Mouse (Mus musculus) embryo, embryonic 10.5 days (tissue): ENCODE results near the gene Nploc4.
"Not testable (repeated sequence)": the region's sequence is repeated elsewhere in the genome, so short reads cannot be mapped to it uniquely, and the experiment has no call there.

Source experiments
- DNase-seq: peaks from one replicate; pipeline ENCODE4 v3.0.0-alpha.2; 2015; ENCODE audit warnings: low spot score

The Nploc4 gene

DNA sequence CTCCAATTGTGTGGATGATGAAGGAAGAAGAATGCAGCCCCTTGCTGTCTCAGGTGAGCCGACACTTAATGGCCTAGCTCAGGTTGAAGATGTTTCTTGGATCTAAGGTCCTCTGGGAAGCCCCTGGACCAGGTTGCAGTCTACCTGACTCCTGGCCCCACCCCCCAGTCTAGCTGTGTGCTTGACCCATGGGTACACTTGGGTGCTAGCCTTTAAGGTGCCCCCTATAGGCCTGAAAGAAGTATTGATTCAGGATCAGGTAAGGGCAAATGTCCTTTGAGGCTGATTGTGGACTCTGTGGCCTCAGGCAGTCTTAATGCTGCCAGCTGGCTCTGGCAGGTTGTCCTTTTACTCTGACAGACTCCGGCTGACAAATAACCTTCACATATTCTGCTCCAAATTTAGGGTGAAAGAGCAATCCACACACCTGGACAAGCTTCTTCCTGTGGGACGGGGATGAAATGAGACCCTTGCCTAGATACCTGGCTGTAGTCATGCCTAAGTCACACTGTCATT, 5.3 kb upstream of the Nploc4 start:
- DNase-seq: no peak

- DNase-seq: no peak
Measured at GRCm38 (mm10) chr11:120442344-120442743, 4.8 kb upstream of the Nploc4 start, which contains the start of gene Tspan10. Gene Tspan10 (plus strand): TSS chr11:120442644.

DNA sequence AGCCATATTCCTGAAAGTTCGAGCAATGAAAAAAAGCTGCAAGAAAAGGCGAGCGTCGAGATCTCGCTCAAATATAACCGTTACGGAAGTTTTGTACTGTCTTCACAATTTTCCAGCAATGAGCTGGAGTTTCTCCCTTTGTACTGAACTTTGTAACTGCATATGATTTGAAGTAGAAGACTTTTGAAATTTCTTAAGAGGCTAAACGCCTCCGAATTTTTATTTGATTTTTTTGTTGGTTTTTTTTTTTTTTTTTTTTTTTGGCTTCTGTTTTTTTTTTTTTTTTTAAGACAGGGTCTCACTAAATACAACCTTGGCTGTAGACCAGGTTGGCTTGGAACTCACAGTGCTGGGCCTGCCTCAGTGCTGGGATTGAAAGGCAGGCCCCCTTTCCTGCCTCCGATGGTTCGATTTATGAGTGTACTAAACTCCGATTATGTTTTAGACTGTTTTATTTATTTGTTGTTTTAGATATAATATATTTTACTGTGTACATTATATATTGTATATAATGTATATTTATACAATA, 413 bp upstream of the Nploc4 start:
- no peak for DNase-seq

- DNase-seq: no peak
Measured at GRCm38 (mm10) chr11:120426727-120427126, 10.8 kb downstream of the Nploc4 start.

DNA sequence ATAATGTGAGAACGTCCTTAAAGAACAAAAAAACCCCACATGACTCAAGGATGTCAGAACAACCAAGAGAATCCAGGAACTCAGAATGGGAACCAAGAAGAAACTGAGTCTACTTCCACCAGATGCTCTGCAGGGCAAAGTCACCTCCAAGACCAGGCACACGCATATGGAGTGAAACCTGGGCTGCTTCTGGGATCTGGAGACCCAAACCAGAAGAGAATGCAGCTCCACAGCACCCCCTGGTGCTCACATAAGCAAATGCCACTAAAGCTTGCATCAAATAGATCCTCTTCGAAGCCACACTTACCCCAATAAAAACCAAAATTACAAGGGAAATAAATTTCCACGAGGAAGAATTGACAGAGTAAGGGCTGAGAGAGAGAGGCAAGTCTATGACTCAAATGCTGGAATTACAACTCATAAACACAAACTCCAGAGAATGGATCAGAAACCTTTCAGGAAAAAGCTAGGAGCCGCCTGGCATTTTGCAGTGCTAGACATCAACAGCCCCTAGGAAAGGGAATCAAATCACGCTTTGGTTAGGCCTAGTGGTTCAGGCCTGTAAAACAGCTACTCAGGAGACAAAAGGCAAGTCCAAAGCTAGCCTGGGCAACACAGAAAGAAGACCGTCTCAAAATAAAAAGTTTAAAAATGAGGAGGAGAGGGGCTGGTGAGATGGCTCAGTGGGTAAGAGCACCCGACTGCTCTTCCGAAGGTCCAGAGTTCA, 13.8 kb downstream of the Nploc4 start:
- peak; percentile 83 for DNase-seq

GRCm38 (mm10) chr11:120422651-120423568, 14.6 kb downstream of the Nploc4 start:
- DNase-seq: no peak

DNA sequence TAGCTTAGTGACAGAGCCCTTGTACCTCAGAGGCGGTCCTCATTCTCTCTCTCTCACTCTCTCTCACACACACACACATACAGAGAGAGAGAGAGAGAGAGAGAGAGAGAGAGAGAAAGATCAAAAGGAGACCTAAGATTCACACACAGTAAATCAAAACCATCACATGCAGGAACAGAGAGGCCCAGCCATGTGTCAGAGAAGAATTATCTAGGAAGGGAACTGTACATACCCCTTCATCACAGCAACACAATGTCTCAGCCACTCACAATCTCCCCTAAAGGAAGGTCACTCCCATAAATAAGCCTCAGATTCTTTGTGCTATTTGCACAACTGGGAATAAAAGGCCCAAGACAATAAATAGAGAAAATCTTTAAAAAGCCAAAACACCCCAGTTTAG, 18.9 kb downstream of the Nploc4 start:
- no peak for DNase-seq

- DNase-seq: no peak
Measured at GRCm38 (mm10) chr11:120417852-120418251, 19.7 kb downstream of the Nploc4 start.

- DNase-seq: not testable (repeated sequence)
Measured at GRCm38 (mm10) chr11:120413621-120414020, 23.9 kb downstream of the Nploc4 start.

GRCm38 (mm10) chr11:120406445-120406844, 31.1 kb downstream of the Nploc4 start:
- DNase-seq: no peak

DNA sequence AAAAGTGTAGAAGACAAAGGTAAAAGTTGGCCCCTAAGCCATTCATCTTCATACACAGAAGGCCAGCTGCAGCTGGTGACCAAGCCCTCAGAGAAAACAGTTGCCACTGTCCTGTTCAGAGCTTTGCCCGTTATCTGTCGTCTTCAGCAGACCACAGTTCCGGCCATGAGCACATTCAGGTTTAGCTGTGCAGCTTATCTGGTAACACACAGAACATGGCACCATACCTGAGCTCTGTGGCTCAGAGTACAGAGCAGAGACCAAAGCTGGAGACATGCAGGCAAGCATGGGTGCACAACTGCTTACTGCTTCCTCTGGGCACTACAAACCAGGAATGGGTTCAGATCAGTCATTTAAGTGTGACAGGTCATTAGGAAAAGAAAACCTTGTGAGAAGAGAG, 31.6 kb downstream of the Nploc4 start:
- DNase-seq: no peak

- no peak for DNase-seq
Measured at GRCm38 (mm10) chr11:120404814-120405213, 32.7 kb downstream of the Nploc4 start.

DNA sequence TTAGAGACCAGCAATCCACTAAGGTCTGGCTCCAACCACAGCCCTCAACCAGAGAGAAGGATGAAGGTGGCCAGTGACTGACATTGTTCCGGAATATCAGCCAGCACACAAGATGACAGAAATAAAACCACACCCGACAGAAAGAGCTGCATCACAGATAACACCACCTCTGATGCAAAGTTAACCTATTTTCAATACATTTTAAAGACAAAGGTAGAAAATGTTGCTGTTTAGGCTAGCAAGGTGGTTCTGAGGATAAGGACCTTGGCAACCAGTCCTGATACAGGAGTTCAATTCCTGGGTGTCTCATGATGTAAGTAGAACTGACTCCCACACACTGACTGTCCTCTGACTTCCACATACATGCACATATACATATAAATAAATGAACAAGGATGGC, 38.2 kb downstream of the Nploc4 start:
- no peak for DNase-seq

GRCm38 (mm10) chr11:120397602-120398001, 39.9 kb downstream of the Nploc4 start:
- no peak for DNase-seq

GRCm38 (mm10) chr11:120395661-120396060, 41.8 kb downstream of the Nploc4 start:
- DNase-seq: no peak

GRCm38 (mm10) chr11:120388580-120388979, 48.9 kb downstream of the Nploc4 start:
- DNase-seq: no peak

GRCm38 (mm10) chr11:120387157-120387556, 50.4 kb downstream of the Nploc4 start:
- DNase-seq: no peak

- no peak for DNase-seq
Measured at GRCm38 (mm10) chr11:120386632-120387031, 50.9 kb downstream of the Nploc4 start.

GRCm38 (mm10) chr11:120382509-120382908, 55.0 kb downstream of the Nploc4 start:
- no peak for DNase-seq

DNA sequence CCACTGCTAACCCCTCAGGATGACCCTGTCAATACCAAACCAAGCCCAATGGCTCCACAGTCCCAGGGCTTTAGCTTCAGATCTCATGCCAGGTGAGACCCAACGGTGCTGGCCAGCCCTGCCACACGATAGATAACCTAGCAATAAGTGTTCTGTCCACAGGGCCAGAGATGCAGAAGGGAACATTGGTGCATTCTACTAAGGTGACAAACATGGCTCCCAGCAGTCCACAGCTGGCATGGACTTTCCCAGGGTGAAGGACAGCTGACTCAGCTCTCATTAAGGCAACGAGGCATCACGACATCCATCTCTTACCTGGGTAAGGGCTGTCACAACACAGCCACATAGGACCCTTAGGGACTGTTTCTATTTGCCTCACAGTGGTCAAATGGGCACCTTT, 56.4 kb downstream of the Nploc4 start:
- DNase-seq: no peak

DNA sequence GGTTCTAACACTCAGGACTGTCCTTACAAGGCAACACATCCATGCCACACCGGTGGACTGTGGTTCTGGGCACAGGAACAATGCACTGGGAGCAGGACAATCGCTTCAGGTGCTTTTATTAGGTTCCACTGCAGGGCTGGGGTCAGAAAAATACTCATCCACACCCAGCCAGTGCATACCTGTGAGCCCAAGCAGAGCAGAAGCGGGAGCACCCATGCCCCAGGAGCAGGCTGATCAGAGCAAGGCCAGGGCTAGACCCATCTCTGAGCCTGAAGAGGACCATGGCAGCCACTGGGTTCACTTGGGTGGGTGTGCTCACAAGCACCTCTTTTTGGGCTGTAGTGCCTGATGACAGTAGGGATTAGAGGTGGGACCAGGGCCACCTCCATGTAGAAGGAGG, 57.2 kb downstream of the Nploc4 start:
- no peak for DNase-seq
